Mouse (Mus musculus) midbrain, embryonic 10.5 days (tissue): Measurements from ENCODE around the gene Prkce. TPM values are rescaled to one million over a fixed set of nuclear protein-coding genes. Genes with fewer than 3 reads are reported as not detected.

ENCODE experiments used
- DNase-seq: peaks from one replicate; pipeline ENCODE4 v3.0.0-alpha.2; 2017; ENCODE audit warnings: low spot score
- H3K27ac ChIP-seq: fragments of 300-500 bp; sonication (generic); replicated peaks from 2 replicates; pipeline ENCODE4 v1.5.1; 2016; ENCODE audit warnings: mild to moderate bottlenecking
- H3K27me3 ChIP-seq: fragments of 300-500 bp; sonication (generic); 2 replicates; pipeline ENCODE4 v1.6.1; 2016; ENCODE audit warnings: low read depth, mild to moderate bottlenecking; ENCODE audit not compliant: poor library complexity, severe bottlenecking
- H3K36me3 ChIP-seq: fragments of 300-500 bp; sonication (generic); 2 replicates; pipeline ENCODE4 v1.6.1; 2016; ENCODE audit warnings: mild to moderate bottlenecking, moderate library complexity
- H3K4me1 ChIP-seq: fragments of 300-500 bp; sonication (generic); 2 replicates; pipeline ENCODE4 v1.6.1; 2016
- H3K4me3 ChIP-seq: fragments of 300-500 bp; sonication (generic); 2 replicates; pipeline ENCODE4 v1.5.1; 2016; ENCODE audit warnings: mild to moderate bottlenecking, moderate library complexity
- H3K9me3 ChIP-seq: fragments of 300-500 bp; sonication (generic); replicated peaks from 2 replicates; pipeline ENCODE4 v1.6.1; 2016; ENCODE audit warnings: mild to moderate bottlenecking
- WGBS: fragments of 180-500 bp; shearing (Covaris S2); methylation state at CpG from one replicate; pipeline ENCODE4 v1.1.7; 2016; 5-methylcytosine and 5-hydroxymethylcytosine counted together
- polyA plus RNA-seq: library from polyadenylated mRNA; unstranded; fragments of >200 nt; fragmentation: Nextera tagmentation; extraction: Ambion mirVana; gene quantifications from 2 replicates; pipeline ENCODE4 v1.2.1, GENCODE M21; 2016

The Prkce gene
- polyA plus RNA-seq, 1 experiment from 2014 or later: 2.9 TPM

DNA sequence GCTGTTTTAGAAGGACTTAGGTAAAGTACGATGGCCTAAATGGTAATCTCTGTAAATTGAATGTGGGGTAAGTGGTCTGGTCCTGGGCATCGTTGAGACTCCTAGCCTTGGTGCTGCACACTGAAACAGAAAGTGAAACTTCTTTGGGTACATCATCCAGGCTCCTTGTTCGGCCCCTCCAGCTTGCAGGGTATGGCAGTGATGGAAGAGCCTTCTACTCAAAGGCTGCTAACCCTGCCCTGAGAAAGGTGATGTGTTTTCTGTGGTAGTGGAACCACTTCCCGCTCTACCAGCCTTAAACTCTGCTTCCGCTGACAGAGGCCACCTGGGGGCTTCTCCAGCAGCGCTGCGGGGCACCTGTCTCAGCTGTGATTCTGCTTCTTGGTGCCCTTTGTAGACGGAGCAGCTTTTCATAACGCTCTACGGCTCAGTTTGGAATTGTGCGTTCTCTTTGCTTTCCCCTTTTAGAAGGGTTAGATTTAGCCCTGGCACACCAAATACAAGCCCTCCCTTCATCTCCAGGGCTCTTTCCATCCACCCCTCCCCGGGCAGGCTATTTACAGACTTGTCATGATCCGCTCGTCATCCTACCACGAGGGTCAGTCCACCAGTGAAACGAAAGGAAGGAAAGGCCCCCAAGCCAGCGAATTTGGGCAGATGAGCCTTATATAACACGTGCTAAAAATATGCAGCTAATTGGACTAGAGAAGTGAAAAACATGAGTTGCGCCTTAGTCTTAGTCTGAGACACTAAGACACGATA is 270.1 kb downstream of the Prkce start:
- WGBS: 80% methylated on average over 20 of the region's 20 CpGs

DNA sequence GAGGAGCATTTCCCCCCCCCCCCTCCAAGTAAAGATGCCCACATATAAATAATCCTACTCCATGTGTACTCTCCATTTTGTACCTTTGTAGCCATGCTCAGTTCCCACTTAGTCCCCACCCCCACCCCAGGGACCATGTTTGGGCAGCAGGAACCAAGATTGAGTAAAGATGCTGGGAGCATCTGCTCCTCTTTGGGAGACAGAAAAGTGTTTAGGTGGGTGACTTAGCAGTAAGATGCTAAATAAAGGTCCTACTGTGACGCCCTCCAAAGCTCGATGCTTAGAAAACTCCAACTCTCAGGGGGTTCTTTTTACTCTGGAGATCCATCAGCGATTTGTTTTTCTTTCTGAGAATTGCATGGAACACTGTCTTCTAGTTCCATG is 270.7 kb downstream of the Prkce start:
- Histone ChIP-seq H3K36me3 (no peaks in the 10 kb centered on the region), H3K4me3 (no peak overlapping the region), H3K9me3 (no peaks in the 10 kb centered on the region), H3K4me1 (no peaks in the 10 kb centered on the region), H3K27me3 (no peaks in the 10 kb centered on the region), H3K27ac (no peak overlapping the region)
- DNase-seq: no peak
- 91% methylated on average over 3 of the region's 3 CpGs for WGBS

More for the DNA sequence above, 270.1 kb downstream of the Prkce start:
- no peak overlapping the region for H3K4me3 ChIP-seq
- no peaks in the 10 kb centered on the region for H3K27me3 ChIP-seq
- H3K36me3 ChIP-seq: no peaks in the 10 kb centered on the region
- H3K27ac ChIP-seq: no peak overlapping the region
- no peaks in the 10 kb centered on the region for H3K9me3 ChIP-seq
- DNase-seq: no peak
- H3K4me1 ChIP-seq: no peaks in the 10 kb centered on the region

DNA sequence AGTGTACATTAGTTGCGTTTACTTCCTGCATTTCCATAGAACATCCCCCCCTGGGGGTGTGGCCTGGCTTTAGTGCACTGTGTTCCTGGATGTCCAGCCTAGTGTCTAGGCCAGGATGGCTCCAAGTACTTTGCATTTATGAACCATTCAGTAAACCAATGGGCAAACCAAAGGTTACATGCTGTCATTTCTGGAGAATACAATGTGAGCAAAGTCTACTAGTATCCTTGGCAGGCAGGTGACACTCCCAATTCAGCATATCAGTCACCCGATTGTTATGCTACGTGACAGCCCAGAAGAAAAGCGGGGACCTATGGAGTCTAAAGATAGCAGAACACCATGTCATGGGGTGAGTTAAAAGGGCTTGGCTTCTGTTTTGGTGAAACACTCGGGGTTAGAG is 271.2 kb downstream of the Prkce start:
- Histone ChIP-seq H3K27me3 (no peaks in the 10 kb centered on the region), H3K4me3 (no peak overlapping the region), H3K27ac (no peak overlapping the region), H3K36me3 (no peaks in the 10 kb centered on the region), H3K9me3 (no peaks in the 10 kb centered on the region), H3K4me1 (no peaks in the 10 kb centered on the region)
- DNase-seq: no peak
- 86% methylated on average over 5 of the region's 5 CpGs for WGBS

DNA sequence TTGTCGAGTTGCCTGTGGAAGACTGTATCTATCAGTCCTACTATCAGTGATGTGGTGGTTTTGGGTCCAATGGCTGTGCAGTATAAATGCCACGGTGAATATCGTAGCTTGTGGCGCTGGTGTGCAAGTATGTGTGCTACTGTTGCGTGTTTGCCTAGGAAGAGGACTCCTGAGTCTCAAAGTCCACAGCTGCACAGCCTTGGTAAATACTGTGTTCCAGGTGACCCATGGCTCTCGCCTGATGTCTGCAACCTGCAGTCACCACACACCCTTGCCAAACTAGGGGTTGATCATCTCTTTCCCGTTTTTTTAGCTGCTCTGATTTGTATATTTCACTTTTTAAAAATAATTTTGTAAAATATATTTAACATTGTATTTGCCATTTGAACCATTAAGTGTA is 273.5 kb downstream of the Prkce start:
- 93% methylated on average over 7 of the region's 7 CpGs for WGBS
- no peaks in the 10 kb centered on the region for H3K27me3 ChIP-seq
- H3K9me3 ChIP-seq: no peaks in the 10 kb centered on the region
- peaks cover 10% of the 10 kb centered on the region for H3K4me1 ChIP-seq
- H3K4me3 ChIP-seq: no peak overlapping the region
- no peaks in the 10 kb centered on the region for H3K36me3 ChIP-seq
- DNase-seq: no peak
- H3K27ac ChIP-seq: no peak overlapping the region

DNA sequence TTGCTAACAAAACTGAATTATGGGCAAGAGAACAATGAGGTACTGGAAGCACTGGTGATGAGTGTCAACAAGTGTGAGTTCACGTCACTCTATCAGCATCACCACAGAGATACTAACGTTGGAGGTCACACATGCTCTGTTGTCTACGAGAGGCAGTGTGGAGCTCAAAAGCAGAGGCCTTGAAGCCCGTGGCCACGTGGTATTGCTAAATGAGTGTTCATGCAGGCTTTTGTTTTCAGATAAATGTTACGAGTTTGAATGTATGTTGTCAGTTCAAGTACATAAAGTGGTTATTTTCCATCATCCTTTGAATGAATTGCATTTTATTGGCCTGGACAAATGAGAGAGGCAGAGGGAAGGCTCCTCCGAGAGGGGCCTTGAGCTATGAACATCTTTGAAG is 276.3 kb downstream of the Prkce start:
- H3K36me3 ChIP-seq: no peaks in the 10 kb centered on the region
- peaks cover 10% of the 10 kb centered on the region for H3K4me1 ChIP-seq
- WGBS: 88% methylated on average over 7 of the region's 7 CpGs
- H3K4me3 ChIP-seq: no peak overlapping the region
- H3K27ac ChIP-seq: no peak overlapping the region
- no peaks in the 10 kb centered on the region for H3K27me3 ChIP-seq
- H3K9me3 ChIP-seq: peaks cover 7% of the 10 kb centered on the region; the same call in 1 of the 2 replicates
- no peak for DNase-seq

DNA sequence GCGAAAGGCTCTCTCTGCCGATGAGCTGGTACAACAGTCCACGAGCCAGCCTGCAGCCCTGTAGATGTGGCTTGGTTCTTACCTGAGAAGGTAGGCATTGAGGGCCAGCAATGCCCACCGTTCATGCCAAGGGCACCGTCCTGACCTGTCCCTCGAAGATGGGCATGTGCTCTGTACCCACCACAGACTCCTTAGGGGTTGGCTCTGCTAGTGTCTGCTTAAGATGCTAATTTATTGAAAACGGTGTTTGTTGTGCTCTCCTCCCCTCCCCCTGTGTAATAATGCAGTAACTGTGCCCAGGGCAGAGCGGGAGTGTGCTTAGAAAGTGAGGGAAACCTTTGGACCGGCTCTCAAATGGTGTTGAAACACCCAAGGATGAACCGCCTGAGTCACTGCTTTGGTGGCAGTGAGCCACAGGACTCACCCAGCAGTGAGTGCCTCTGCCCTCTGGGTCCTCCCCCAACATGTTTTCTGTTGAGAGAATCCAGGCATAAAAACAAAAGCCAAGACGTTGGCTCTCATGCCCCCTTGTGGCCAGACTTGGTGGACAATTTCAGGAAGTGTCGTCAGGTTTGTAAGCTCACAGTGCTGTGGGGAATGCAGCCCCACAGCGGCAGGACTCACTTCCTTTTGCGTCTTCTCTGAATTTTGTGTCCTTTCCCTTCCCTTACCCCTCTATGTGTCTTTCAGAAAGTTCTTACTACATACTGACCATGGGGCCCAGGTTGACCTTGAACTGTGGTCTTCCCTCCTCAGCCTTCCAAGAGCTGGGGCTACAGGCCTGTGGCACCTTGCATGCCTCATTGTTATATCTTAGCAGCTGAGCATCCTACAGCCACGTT is 277.2 kb downstream of the Prkce start:
- Histone ChIP-seq H3K27ac (peak overlapping the region; percentile 60), H3K9me3 (peaks cover 7% of the 10 kb centered on the region; the same call in 1 of the 2 replicates), H3K4me1 (peaks cover 10% of the 10 kb centered on the region), H3K27me3 (no peaks in the 10 kb centered on the region), H3K36me3 (no peaks in the 10 kb centered on the region), H3K4me3 (no peak overlapping the region; the same call in 1 of the 2 replicates)
- peak; percentile 86 for DNase-seq
- 38% methylated on average over 15 of the region's 15 CpGs for WGBS

DNA sequence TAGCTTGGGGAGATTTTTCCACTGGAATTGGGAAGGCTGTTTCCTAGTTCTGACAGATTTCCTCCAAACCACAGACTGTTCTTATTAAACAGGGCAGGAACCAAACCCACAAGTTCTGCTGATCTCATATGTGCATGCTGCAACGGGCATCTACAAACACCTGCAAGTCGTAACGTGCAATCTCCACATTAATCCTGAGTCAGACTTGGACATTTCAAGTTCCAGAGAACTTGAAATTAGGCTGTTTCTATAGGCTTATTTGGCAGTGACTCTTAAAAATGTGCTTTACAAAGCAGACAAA is 277.8 kb downstream of the Prkce start:
- H3K27ac ChIP-seq: 0 out of 2 replicates have a peak overlapping the region, but pooled peaks have one; percentile 19
- 87% methylated on average over 3 of the region's 3 CpGs for WGBS
- no peak for DNase-seq

DNA sequence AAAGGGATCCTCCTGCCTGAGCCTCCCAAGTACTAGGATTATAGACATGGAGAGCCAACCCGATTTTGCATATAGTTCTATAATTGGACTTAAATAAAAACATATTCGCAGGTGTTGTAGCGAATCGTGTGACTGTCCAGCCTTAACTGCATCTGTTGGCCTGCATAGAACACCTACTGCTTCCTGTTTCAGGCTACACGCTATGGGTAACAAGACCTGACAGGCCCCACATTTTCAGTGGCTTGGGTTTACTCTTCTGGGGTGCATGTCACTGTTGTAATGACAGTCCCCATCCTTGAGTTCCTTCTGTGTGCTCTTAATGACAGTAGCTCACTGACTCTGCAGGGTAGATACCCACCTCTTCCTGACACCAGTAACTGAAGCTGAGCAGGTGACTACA is 278.3 kb downstream of the Prkce start:
- WGBS: 90% methylated on average over 5 of the region's 5 CpGs
- no peaks in the 10 kb centered on the region for H3K27me3 ChIP-seq

More for the DNA sequence above, 277.8 kb downstream of the Prkce start:
- H3K36me3 ChIP-seq: no peaks in the 10 kb centered on the region
- no peaks in the 10 kb centered on the region for H3K27me3 ChIP-seq
- H3K4me3 ChIP-seq: no peak overlapping the region
- peaks cover 7% of the 10 kb centered on the region; the same call in 1 of the 2 replicates for H3K9me3 ChIP-seq
- H3K4me1 ChIP-seq: peaks cover 10% of the 10 kb centered on the region

DNA sequence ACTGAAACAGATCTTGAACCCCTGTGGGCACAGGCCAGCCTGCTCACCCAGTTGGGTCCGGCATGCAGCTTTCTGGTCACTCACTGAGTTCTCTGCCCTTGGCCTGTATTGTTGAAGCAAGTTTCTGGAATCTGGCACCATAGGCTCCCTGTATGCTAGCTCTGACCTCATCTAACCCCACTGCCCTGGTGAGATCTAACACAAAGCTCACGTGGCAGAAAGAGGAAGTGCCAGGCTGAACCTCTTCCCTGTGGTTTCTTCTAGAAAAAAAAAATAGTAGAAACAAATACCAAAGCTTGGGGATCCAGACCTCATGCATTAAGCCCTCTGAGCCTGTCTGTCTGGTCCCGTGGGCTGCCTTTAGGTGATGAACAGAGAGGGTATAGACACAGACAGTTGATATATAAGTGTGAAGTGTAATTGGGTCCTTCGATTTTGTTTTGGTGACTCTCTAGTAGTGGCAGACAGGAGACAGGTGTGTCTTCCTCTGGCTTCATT is 279.6 kb downstream of the Prkce start:
- no peak for DNase-seq
- Histone ChIP-seq H3K4me3 (no peak overlapping the region), H3K36me3 (no peaks in the 10 kb centered on the region), H3K9me3 (peaks cover 7% of the 10 kb centered on the region; the same call in 1 of the 2 replicates), H3K27ac (no peak overlapping the region), H3K4me1 (peaks cover 10% of the 10 kb centered on the region), H3K27me3 (no peaks in the 10 kb centered on the region)
- 79% methylated on average over 4 of the region's 4 CpGs for WGBS

More for the DNA sequence above, 278.3 kb downstream of the Prkce start:
- Histone ChIP-seq H3K36me3 (no peaks in the 10 kb centered on the region), H3K9me3 (peaks cover 7% of the 10 kb centered on the region; the same call in 1 of the 2 replicates), H3K27ac (no peak overlapping the region), H3K4me3 (no peak overlapping the region), H3K4me1 (peaks cover 10% of the 10 kb centered on the region)
- DNase-seq: no peak

DNA sequence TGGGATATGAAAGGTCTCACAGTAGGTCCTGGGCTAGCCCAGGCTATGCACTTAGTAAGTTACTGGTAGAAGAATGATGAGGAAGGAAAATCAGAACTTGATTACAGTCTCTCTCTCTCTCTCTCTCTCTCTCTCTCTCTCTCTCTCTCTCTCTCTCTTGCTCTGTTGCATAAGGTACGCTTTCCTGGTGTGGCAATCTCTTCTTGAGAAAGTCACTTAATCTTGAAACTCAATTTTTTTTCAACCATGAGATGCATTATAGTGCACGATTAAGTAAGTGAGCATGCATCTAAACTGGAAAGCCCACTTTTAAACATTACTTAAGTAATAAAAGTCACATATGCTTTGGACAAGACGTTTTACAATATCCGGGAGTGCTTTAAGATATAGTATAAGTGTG is 285.3 kb downstream of the Prkce start:
- Histone ChIP-seq H3K4me3 (no peak overlapping the region), H3K4me1 (no peaks in the 10 kb centered on the region)

DNA sequence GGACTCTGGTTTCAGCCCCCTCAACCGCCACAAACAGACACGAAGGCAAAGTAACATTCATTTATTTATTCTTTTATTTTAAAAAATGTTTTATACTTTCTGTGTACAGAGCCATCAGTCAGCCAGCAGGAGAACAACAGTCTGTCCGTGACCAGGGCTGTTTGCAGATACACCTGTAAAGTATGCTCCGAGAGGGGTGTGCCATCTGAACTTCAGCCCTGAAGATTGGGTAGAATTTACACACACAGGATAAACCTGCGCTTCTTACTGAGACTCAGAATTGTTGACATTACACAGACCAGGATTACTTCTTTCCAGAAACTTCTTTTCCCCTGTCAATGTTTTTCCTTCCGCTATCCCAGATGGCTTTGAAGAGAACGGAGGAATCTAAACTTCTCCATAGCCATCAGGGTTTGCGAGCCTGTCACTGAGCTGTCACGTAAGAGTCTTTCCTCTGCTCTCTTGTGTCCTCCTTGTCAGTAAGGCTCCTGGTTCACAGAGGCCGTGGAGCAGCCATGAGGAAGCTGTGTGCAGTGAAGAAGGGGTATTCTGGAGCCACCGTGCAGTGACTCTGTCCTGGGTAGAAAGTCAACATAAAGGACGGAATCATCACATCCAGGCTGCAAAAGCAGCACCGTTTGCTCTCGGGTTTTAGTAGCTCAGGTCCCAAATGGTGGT is 286.2 kb downstream of the Prkce start:
- no peaks in the 10 kb centered on the region for H3K9me3 ChIP-seq
- H3K4me3 ChIP-seq: no peak overlapping the region
- 90% methylated on average over 14 of the region's 14 CpGs for WGBS
- H3K36me3 ChIP-seq: no peaks in the 10 kb centered on the region
- no peak for DNase-seq
- H3K27me3 ChIP-seq: no peaks in the 10 kb centered on the region
- H3K4me1 ChIP-seq: no peaks in the 10 kb centered on the region
- H3K27ac ChIP-seq: no peak overlapping the region

More for the DNA sequence above, 285.3 kb downstream of the Prkce start:
- H3K27ac ChIP-seq: no peak overlapping the region
- peaks cover 5% of the 10 kb centered on the region; the same call in 1 of the 2 replicates for H3K9me3 ChIP-seq
- DNase-seq: no peak
- WGBS: 92% methylated on average over 4 of the region's 4 CpGs
- no peaks in the 10 kb centered on the region for H3K36me3 ChIP-seq
- no peaks in the 10 kb centered on the region for H3K27me3 ChIP-seq

DNA sequence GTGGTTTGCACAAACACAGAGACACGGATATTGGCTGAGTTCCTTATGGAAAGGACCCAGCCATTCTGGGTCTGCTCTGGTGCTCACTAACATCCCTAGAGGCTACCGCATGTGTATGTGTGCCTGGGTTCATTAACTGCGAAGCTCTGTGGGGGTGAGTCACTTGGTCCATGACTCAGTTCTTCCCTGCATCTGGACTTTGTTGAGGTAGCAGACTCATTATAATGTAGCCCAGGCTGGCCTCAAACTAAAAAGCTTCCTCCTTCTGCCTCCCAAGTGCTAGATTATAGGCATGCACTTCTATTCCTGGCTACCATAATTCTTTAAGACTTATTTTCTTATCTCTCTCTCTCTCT is 286.7 kb downstream of the Prkce start:
- Histone ChIP-seq H3K27ac (no peak overlapping the region), H3K9me3 (no peaks in the 10 kb centered on the region), H3K36me3 (no peaks in the 10 kb centered on the region), H3K27me3 (no peaks in the 10 kb centered on the region), H3K4me3 (no peak overlapping the region), H3K4me1 (no peaks in the 10 kb centered on the region)
- no peak for DNase-seq
- 92% methylated on average over 3 of the region's 3 CpGs for WGBS
